Mouse (Mus musculus) lung, embryonic 15.5 days (tissue): ENCODE results near the gene Gm10974. TPM values are rescaled to one million over a fixed set of nuclear protein-coding genes. Genes with fewer than 3 reads are reported as not detected.
A peak's percentile ranks its signal among the peaks of the same experiment; 100 is the strongest.

Source experiments
- ATAC-seq: fragments of 200-750 bp; cut with Nextera tagmentation; 2 replicates; pipeline ENCODE4 v1.8.0; 2017; ENCODE audit warnings: moderate number of reproducible peaks, borderline replicate concordance; ENCODE audit not compliant: low FRiP score, low TSS enrichment; ENCODE audit errors: extremely low read depth
- H3K27ac ChIP-seq: fragments of 300-500 bp; sonication (generic); 2 replicates; pipeline ENCODE4 v1.5.1; 2015; ENCODE audit warnings: moderate library complexity, mild to moderate bottlenecking, inconsistent platforms
- H3K27me3 ChIP-seq: fragments of 300-500 bp; sonication (generic); 2 replicates; pipeline ENCODE4 v1.6.1; 2015; ENCODE audit warnings: inconsistent platforms
- H3K36me3 ChIP-seq: fragments of 300-500 bp; sonication (generic); 2 replicates; pipeline ENCODE4 v1.6.1; 2015; ENCODE audit warnings: inconsistent platforms
- H3K4me1 ChIP-seq: fragments of 300-500 bp; sonication (generic); 2 replicates; pipeline ENCODE4 v1.6.1; 2015; ENCODE audit warnings: inconsistent platforms
- H3K4me2 ChIP-seq: fragments of 300-500 bp; sonication (generic); 2 replicates; pipeline ENCODE4 v1.6.1; 2015; ENCODE audit warnings: inconsistent platforms, mild to moderate bottlenecking, moderate library complexity
- H3K4me3 ChIP-seq: fragments of 300-500 bp; sonication (generic); 2 replicates; pipeline ENCODE4 v1.5.1; 2015; ENCODE audit warnings: mild to moderate bottlenecking, inconsistent platforms
- H3K9ac ChIP-seq: fragments of 300-500 bp; sonication (generic); 2 replicates; pipeline ENCODE4 v1.6.1; 2015; ENCODE audit warnings: inconsistent platforms
- H3K9me3 ChIP-seq: fragments of 300-500 bp; sonication (generic); 2 replicates; pipeline ENCODE4 v1.6.1; 2016; ENCODE audit warnings: inconsistent platforms
- WGBS: fragments of 180-500 bp; shearing (Covaris S2); methylation state at CpG from one replicate; pipeline ENCODE4 v1.1.7; 2015; 5-methylcytosine and 5-hydroxymethylcytosine counted together
- polyA plus RNA-seq: library from polyadenylated mRNA; unstranded; fragments of >200 nt; fragmentation: Nextera tagmentation; extraction: Ambion mirVana; gene quantifications from 2 replicates; pipeline ENCODE4 v1.2.1, GENCODE M21; 2015

Gene Gm10974
- not detected in 2 replicates for polyA plus RNA-seq

DNA sequence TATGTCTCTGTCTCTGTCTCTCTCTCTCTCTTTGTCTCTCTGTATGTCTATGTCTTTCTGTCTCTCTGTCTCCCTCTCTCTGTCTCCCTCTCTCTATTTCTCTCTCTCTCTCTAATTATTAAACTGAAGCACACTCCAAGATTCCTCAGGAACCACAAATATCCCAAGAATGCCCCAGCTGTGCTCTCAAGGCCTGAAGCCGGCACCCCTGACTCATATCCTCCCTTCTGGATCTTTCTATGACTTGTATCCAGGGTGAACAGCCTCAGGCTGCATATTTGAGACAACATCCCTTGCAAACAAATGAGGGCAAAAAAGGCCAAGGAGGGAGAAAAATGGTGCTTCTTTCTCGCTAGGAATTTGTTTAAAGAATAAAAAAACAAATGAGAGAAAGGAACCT lies at the start of gene Gm10974:
Gene Gm10974 (plus strand): TSS at position 2 of the 400 bp plus-strand sequence.
- H3K9me3 ChIP-seq, result peaks cover 7% of the 10 kb centered on the region; the same call in 1 of the 2 replicates
- H3K4me2 ChIP-seq, result no peak within 1 kb of the TSS
- peak; percentile 69 for ATAC-seq
- H3K27me3 ChIP-seq, result no peaks in the 10 kb centered on the region
- H3K36me3 ChIP-seq, result peaks cover 13% of the 10 kb centered on the region
- H3K9ac ChIP-seq, result no peak within 1 kb of the TSS
- H3K27ac ChIP-seq, result peak within 1 kb of the TSS; percentile 47; the same call in 1 of the 2 replicates
- 12% methylated on average over 2 of the region's 2 CpGs for WGBS
- no peak within 1 kb of the TSS for H3K4me3 ChIP-seq
- H3K4me1 ChIP-seq, result peaks cover 27% of the 10 kb centered on the region; the same call in 1 of the 2 replicates

DNA sequence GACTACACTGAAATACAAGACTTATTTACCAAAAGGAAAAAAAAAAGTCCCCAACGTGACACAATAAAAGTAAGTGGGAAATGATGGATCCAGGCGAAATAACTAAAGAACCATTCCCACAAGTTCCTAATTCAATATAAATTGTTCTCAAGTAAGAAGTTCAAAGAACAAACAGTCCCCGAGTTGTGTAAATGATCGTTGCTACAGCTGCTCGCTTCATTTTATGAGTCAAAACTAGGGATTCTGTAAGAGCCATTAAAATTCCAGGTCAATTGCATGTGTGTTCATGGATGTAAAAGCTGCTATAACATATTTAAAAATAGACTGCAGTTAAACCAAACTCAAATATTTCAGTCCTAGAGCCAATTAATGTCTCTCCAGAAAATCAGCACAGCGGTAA lies 47.6 kb upstream of the Gm10974 start:
- H3K4me2 ChIP-seq, result no peak overlapping the region
- no peak overlapping the region for H3K4me3 ChIP-seq
- no peak overlapping the region for H3K9ac ChIP-seq
- peaks cover 5% of the 10 kb centered on the region; the same call in 1 of the 2 replicates for H3K4me1 ChIP-seq
- H3K36me3 ChIP-seq, result peaks cover 5% of the 10 kb centered on the region; the same call in 1 of the 2 replicates
- 71% methylated on average over 6 of the region's 6 CpGs for whole genome bisulfite sequencing
- no peak overlapping the region for H3K27ac ChIP-seq
- H3K9me3 ChIP-seq, result no peaks in the 10 kb centered on the region
- ATAC-seq, result no peak
- no peaks in the 10 kb centered on the region for H3K27me3 ChIP-seq

DNA sequence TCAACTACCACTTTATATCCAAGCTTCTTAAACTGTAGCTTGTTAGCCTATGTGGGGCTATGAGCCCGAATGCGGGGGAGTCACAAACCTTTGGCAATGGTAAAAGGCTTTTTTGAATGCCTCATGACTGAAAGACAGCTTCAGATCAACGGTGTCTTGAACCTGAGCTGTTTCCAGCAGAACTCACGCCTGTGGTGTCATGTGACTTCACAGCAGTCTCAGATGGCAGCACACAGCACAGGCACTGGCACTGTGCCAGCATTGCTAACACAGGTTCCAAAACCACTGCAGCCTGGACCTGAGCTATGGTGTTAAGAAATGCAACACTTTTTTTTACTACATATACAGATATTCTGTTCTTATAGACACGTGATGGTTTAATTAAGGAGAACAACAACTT lies 44.7 kb upstream of the Gm10974 start:
- peaks cover 5% of the 10 kb centered on the region; the same call in 1 of the 2 replicates for H3K36me3 ChIP-seq
- no peak for ATAC-seq
- peaks cover 11% of the 10 kb centered on the region for H3K4me1 ChIP-seq
- no peak overlapping the region for H3K9ac ChIP-seq
- WGBS, result 53% methylated on average over 5 of the region's 5 CpGs
- H3K27me3 ChIP-seq, result no peaks in the 10 kb centered on the region
- H3K9me3 ChIP-seq, result no peaks in the 10 kb centered on the region
- no peak overlapping the region for H3K27ac ChIP-seq
- no peak overlapping the region for H3K4me2 ChIP-seq
- no peak overlapping the region for H3K4me3 ChIP-seq

DNA sequence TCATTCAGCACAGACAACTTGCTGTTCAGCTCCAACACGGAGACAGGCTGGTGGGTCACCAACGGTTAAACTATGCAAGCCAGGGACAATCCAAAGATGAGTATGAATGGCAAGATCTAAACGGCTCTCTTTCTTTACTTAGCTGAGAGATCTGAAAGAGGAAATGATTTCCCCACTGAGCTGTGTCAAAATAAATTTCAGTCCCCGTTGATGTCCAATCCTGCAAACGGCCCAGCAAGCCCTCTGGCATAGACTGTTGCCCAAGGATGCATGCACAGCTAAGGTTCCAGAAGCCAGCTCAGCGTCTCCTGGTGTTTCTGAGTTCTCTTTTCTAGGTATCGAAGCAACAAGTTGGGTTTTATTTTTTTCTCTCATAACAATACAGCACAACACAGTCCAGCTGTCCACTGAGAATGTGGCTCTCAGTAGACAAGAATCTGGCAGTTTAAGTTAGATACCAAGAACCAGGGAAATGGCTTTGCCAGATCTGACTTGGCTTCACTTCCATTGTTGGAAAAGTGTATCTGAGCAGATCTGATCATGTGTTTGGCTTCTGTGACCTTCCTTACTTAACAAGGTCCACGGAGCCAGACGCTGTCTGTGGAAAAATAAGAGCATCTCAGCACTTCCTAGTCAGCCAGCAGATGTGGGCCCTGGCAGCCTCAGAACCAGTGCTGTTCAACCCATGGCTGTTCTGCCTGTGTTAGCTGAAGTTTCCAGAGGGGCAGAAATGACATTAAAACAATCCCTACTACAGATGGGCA lies 42.3 kb upstream of the Gm10974 start:
- Histone ChIP-seq H3K9me3 (no peaks in the 10 kb centered on the region), H3K36me3 (peaks cover 3% of the 10 kb centered on the region; the same call in 1 of the 2 replicates), H3K4me3 (no peak overlapping the region), H3K27ac (no peak overlapping the region), H3K4me1 (peaks cover 11% of the 10 kb centered on the region), H3K27me3 (no peaks in the 10 kb centered on the region), H3K4me2 (no peak overlapping the region), H3K9ac (no peak overlapping the region)
- no peak for ATAC-seq
- 68% methylated on average over 9 of the region's 9 CpGs for WGBS

DNA sequence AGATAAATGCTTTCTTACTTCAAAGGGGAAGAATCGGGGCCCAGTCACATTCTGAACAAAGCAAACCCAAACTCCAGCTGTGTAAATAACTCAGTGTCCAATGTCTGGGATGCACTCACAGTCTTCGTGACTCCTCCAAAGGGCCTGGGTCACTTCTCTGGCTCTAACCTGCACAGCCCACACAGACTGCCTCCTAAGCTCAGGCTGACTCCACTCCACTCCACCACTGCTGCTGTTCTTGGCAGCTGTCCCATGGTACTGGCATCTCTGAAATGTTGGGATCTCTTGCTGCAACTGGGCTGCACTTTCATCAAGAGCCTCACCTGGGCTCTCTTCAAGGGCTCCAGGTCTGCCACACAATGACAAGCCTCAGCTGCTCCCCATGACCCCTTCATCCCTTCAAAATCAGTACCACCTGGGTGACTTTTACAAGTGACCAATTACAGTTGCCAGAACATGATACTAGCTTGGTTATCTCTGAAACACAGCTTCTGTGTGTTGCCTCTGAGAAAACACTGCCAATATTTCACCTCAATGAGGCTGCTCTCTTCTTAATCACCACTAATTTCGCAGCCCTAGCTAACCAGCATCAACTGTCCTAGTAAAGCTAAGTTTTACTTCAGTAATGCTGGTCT lies 40.2 kb upstream of the Gm10974 start:
- Histone ChIP-seq H3K4me3 (no peak overlapping the region), H3K9ac (no peak overlapping the region), H3K36me3 (peaks cover 5% of the 10 kb centered on the region; the same call in 1 of the 2 replicates), H3K27ac (peak overlapping the region; percentile 3; the same call in 1 of the 2 replicates), H3K27me3 (no peaks in the 10 kb centered on the region), H3K4me2 (no peak overlapping the region), H3K4me1 (peaks cover 11% of the 10 kb centered on the region), H3K9me3 (no peaks in the 10 kb centered on the region)
- WGBS, result 50% methylated on average over 3 of the region's 3 CpGs
- peak; percentile 42; the same call in 1 of the 2 replicates for ATAC-seq

DNA sequence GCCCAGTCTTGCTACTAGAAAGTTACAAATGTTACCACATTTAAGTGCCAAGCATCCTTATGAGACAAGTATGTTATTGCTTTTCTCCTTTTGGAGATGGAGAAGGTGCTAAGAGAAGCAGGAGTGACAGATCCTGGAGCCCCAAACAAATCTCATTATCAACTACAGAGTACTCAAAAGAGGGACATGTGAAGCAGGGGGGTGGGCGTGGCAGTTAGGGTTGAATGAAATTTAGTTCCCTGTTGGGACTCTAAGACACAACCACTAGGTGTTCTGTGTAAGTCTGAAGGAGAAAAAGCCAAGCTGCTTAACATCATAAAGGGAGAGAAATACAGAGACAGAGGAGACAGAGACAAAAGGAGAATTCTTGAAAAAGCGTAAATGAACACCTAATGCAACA lies 38.2 kb upstream of the Gm10974 start:
- ATAC-seq, result no peak
- peaks cover 6% of the 10 kb centered on the region for H3K4me1 ChIP-seq
- H3K27me3 ChIP-seq, result no peaks in the 10 kb centered on the region
- H3K4me2 ChIP-seq, result no peak overlapping the region
- H3K27ac ChIP-seq, result no peak overlapping the region
- no peak overlapping the region for H3K9ac ChIP-seq
- H3K4me3 ChIP-seq, result no peak overlapping the region
- WGBS, result 94% methylated on average over 2 of the region's 2 CpGs
- no peaks in the 10 kb centered on the region for H3K9me3 ChIP-seq
- H3K36me3 ChIP-seq, result peaks cover 11% of the 10 kb centered on the region

DNA sequence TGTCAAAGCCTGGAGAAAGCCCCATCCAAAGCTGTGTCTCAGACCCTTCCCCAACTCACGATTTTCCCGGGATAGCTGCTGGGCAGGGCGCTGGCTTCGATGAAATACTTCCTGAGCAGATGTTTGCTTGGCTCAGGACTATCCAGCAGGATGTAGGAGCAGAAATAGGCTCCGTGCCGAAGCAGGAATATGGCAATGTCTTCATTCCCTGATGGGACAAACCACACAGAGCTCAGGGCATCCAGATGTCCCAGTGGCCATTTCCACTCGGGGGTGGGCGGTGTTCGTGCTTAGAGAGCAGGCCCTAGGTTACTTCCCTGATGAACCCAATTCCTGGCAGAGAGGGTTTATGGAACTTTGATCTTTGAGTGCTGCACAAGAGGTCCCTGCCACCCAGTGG lies 35.1 kb upstream of the Gm10974 start:
- 77% methylated on average over 9 of the region's 9 CpGs for WGBS
- Histone ChIP-seq H3K9ac (no peak overlapping the region), H3K27me3 (no peaks in the 10 kb centered on the region), H3K36me3 (peaks cover 32% of the 10 kb centered on the region), H3K4me1 (peaks cover 2% of the 10 kb centered on the region), H3K9me3 (no peaks in the 10 kb centered on the region), H3K27ac (no peak overlapping the region), H3K4me2 (no peak overlapping the region), H3K4me3 (no peak overlapping the region)
- no peak for ATAC-seq

DNA sequence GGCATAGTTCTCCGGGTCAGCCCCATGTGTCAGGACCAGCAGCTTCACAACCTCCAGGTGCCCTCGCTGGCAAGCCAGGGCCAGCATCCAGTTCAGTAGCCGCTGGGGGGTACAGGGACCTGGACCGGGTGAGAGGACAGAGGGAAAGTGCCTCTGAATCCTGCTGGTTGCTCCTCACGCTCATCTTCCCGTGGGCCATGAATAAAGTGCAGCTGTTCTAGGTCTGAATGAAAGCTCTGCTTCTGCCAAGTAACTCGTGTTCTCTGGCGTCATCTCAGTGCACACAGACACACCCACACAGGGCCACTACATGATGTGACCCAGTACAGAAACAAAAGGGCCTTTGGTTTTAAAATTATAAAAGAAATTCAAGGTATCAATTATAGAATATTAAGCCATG lies 33.4 kb upstream of the Gm10974 start:
- Histone ChIP-seq H3K36me3 (peaks cover 29% of the 10 kb centered on the region), H3K27ac (no peak overlapping the region), H3K4me1 (no peaks in the 10 kb centered on the region), H3K27me3 (no peaks in the 10 kb centered on the region), H3K4me2 (no peak overlapping the region), H3K9me3 (no peaks in the 10 kb centered on the region), H3K9ac (no peak overlapping the region), H3K4me3 (no peak overlapping the region)
- ATAC-seq, result no peak
- 86% methylated on average over 8 of the region's 8 CpGs for WGBS

DNA sequence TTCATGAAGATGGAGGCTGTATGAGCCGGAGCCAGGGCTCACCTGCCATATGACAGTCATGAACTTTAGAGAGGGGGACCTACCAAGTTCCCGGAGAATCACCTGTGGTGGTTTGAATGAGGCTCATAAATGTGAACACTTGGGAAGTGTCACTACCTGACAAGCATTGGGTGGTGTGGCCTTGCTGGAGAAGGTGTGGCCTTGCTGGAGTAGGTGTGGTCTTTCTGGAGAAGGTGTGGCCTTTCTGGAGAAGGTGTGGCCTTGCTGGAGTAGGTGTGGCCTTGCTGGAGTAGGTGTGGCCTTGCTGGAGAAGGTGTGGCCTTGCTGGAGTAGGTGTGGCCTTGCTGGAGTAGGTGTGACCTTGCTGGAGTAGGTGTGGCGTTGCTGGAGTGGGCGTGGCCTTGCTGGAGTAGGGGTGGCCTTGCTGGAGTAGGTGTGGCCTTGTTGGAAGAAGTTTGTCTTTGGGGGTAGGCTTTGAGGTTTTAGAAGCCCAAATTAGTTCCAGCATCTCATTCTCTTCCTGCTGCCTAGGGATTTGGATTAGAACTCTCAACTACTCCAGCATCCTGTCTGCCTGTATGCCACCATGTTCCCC lies 31.7 kb upstream of the Gm10974 start:
- Histone ChIP-seq H3K4me3 (no peak overlapping the region), H3K27ac (no peak overlapping the region), H3K9ac (no peak overlapping the region), H3K4me1 (no peaks in the 10 kb centered on the region), H3K4me2 (no peak overlapping the region), H3K36me3 (peaks cover 26% of the 10 kb centered on the region), H3K27me3 (no peaks in the 10 kb centered on the region), H3K9me3 (no peaks in the 10 kb centered on the region)
- no peak for ATAC-seq
- WGBS, result 86% methylated on average over 4 of the region's 4 CpGs

DNA sequence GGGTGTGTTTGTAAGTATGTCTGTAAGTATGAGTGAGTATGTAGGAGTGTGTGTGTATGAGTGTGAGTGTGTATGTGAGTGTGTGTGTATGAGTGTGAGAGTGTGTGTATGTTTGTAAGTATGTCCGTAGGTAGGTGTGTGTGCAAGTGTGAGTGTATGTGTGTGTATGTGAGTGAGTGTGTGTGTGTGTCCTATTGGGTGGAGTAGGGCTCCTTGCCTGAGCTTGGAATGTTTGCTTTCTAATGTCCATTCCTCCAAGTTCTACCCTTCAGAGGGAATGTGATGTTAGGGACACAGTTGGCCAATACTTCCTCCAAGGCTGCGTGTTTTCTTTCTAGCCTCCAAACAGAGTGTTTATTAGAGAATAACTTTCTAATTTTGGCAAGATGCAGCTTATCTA lies 28.8 kb upstream of the Gm10974 start:
- 78% methylated on average over 2 of the region's 2 CpGs for WGBS

DNA sequence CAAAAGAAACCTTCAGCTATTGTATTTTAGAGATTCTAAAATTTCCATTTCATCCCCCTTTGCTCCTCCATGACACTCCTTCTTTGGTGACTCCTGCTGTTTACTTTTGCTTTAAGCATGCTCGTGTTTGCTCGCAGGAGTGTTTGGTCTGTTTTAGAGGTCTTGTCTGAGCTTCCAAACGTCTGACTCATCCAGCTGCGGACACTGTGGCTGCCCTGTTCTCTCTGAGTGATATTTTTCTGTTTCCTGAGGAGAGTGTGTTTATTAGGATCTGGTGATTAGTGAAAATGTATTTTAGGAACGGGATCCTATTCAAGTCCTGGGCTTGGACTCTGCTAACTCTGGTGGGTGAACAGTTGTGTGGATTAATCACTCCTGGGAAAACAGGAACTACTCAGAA lies 26.1 kb upstream of the Gm10974 start:
- peaks cover 15% of the 10 kb centered on the region for H3K4me1 ChIP-seq
- no peak overlapping the region for H3K9ac ChIP-seq
- WGBS, result 3% methylated on average over 5 of the region's 5 CpGs
- peak; percentile 61; the same call in 1 of the 2 replicates for ATAC-seq
- H3K27ac ChIP-seq, result peak overlapping the region; percentile 66
- no peak overlapping the region for H3K4me3 ChIP-seq
- H3K4me2 ChIP-seq, result peak overlapping the region; percentile 20; the same call in 1 of the 2 replicates
- H3K27me3 ChIP-seq, result no peaks in the 10 kb centered on the region
- H3K36me3 ChIP-seq, result peaks cover 6% of the 10 kb centered on the region
- no peaks in the 10 kb centered on the region for H3K9me3 ChIP-seq

More for the DNA sequence above, 28.8 kb upstream of the Gm10974 start:
- peaks cover 15% of the 10 kb centered on the region for H3K4me1 ChIP-seq
- H3K27ac ChIP-seq, result no peak overlapping the region
- H3K9me3 ChIP-seq, result no peaks in the 10 kb centered on the region
- H3K9ac ChIP-seq, result no peak overlapping the region
- ATAC-seq, result no peak
- H3K4me2 ChIP-seq, result no peak overlapping the region
- peaks cover 32% of the 10 kb centered on the region for H3K36me3 ChIP-seq
- no peaks in the 10 kb centered on the region for H3K27me3 ChIP-seq
- H3K4me3 ChIP-seq, result no peak overlapping the region

DNA sequence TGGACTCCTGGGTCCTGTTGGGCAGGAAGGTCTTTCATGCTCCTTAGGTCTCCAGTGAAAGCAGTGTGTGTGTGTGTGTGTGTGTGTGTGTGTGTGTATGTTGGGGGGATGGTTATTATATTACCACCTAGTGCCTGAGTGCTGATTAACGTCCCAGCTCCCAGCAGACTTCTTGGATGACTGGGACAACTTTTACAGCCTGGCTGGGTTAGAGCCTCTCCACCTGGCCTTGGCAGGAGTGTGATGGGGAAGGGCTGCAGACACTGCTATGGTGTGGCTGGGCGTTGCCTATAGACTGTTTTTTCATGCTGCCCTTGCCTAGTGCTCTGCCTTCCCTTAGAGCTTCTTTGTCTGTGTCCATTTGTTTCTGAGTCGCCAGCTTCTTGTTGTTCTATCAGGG lies 25.7 kb upstream of the Gm10974 start:
- 22% methylated on average over 3 of the region's 3 CpGs for WGBS
- H3K4me2 ChIP-seq, result peak overlapping the region; percentile 20
- ATAC-seq, result 0 out of 2 replicates have a peak, but pooled peaks have one; percentile 17
- peak overlapping the region; percentile 66 for H3K27ac ChIP-seq
- peaks cover 15% of the 10 kb centered on the region for H3K4me1 ChIP-seq
- no peak overlapping the region for H3K4me3 ChIP-seq
- no peaks in the 10 kb centered on the region for H3K27me3 ChIP-seq
- no peaks in the 10 kb centered on the region for H3K9me3 ChIP-seq
- no peak overlapping the region for H3K9ac ChIP-seq
- H3K36me3 ChIP-seq, result peaks cover 6% of the 10 kb centered on the region
